Mouse (Mus musculus): ENCODE results near the gene Bax. TPM values are rescaled to one million over a fixed set of nuclear protein-coding genes. Genes with fewer than 3 reads are reported as not detected.
A peak's percentile ranks its signal among the peaks of the same experiment; 100 is the strongest.

Bax gene
- polyA plus RNA-seq, 1 experiment from 2014 or later = 201 TPM

DNA sequence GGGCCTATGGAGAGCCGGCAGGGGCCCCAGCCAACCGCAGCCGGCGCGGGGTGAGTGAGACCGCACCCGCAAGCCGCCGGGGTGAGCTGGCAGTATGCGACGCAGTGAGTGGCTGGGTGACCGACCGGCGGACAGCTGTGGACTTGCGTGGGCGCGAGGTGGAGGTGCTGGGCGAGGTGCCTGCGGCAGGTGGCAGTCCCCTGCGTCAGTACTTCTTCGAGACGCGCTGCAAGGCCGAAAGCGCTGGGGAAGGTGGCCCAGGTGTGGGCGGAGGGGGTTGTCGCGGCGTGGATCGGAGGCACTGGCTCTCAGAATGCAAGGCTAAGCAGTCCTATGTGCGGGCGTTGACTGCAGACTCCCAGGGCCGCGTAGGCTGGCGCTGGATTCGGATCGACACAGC lies 51.1 kb downstream of the Bax start:
- H3K4me2 ChIP-seq = no peak overlapping the region
- no peak overlapping the region for H3K4me3 ChIP-seq (ENCODE audit: low read depth, low read length)
- no peaks in the 10 kb centered on the region for H3K36me3 ChIP-seq (ENCODE audit: control insufficient read depth, insufficient read depth, low read length)
- peaks cover 4% of the 10 kb centered on the region for H3K4me1 ChIP-seq (ENCODE audit: control insufficient read depth, insufficient read depth, low read length)
- 11% methylated on average over 37 of the region's 37 CpGs for WGBS
- peaks cover 88% of the 10 kb centered on the region for H3K27me3 ChIP-seq (ENCODE audit: control insufficient read depth, insufficient read depth, low read length)
- DNase-seq (ENCODE audit: low spot score, missing footprints) (no peak), ATAC-seq (ENCODE audit: low FRiP score) (no peak)
- no peak overlapping the region for H3K9ac ChIP-seq (ENCODE audit: low read length)
- H3K27ac ChIP-seq (ENCODE audit: low read depth, low read length) = no peak overlapping the region
- H3K9me3 ChIP-seq (ENCODE audit: control insufficient read depth, low read length) = no peaks in the 10 kb centered on the region

DNA sequence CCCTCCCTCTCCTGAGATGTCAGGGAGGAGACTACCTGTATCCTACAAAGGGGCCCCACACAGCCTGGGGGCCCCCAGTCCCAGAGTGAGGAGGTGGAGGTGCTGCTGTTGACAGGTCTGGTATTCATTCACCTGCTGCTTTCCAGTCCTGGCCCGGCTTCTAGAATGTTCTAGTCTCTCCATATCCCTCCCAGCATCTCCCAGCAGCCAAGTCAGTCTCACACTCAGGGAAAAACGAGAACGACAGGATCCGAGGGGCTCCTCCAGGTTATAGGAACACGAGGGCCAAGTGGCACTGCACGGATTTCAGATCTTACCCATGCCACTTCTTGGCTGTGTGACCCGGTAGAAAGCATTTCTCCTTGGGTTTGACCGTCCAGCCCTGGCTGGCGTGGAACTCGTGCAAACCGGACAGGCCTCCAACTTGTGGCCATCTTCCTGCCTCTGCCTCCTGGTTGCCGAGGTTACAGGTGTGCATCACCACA lies 51.9 kb downstream of the Bax start:
- no peaks in the 10 kb centered on the region for H3K36me3 ChIP-seq (ENCODE audit: control insufficient read depth, insufficient read depth, low read length)
- WGBS = 40% methylated on average over 12 of the region's 12 CpGs
- no peak overlapping the region for H3K27ac ChIP-seq (ENCODE audit: low read depth, low read length)
- H3K9me3 ChIP-seq (ENCODE audit: control insufficient read depth, low read length) = no peaks in the 10 kb centered on the region
- H3K4me2 ChIP-seq = no peak overlapping the region
- ATAC-seq (ENCODE audit: low FRiP score) (no peak), DNase-seq (ENCODE audit: low spot score, missing footprints) (peak; percentile 88)
- H3K4me1 ChIP-seq (ENCODE audit: control insufficient read depth, insufficient read depth, low read length) = peaks cover 4% of the 10 kb centered on the region
- H3K27me3 ChIP-seq (ENCODE audit: control insufficient read depth, insufficient read depth, low read length) = peaks cover 82% of the 10 kb centered on the region
- H3K9ac ChIP-seq (ENCODE audit: low read length) = no peak overlapping the region
- H3K4me3 ChIP-seq (ENCODE audit: low read depth, low read length) = no peak overlapping the region

DNA sequence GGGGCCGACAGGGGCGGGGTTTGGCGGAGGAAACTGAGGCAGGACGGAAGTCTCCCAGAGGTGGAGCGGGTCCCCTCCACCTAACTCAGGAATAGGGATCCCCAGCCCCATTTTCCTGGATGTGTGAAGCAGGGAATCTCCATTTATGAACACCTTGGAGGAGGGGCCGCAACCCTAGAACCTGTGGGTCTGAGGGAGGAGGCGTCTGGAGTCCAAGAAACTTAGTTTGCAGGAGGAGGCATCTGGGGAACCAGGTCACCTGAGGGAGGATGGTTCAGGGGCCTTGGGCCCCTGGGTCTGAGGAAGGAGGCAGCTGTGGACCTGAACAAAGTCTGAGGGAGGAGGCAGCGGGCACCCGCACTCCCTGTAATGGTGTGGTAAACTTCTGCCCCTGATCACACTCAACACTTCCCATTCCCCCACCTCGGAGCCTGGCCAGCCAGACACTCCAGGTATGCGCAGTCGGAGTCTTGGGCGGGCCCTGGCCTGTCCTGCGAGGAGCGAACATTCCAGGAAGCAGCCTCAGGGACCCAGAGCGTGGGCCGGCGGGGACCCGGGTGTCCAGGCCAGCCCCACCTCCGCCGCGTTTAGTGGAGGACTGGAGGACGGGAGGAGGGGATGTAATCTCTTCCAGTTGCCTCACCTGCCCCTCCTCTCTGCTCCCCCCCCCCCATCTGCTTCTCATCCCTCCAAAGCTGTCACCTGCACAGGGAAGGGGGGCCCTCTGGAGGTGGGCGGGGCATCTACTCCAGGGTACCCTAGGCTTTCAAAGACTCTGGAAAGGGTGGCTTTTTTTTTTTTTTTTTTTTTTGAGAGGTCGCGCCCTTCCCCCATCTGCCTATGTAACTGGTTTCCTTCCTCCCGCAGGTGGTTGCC lies 52.6 kb downstream of the Bax start:
- Histone ChIP-seq H3K4me2 (peak overlapping the region; percentile 60), H3K27ac (ENCODE audit: low read depth, low read length) (no peak overlapping the region), H3K9me3 (ENCODE audit: control insufficient read depth, low read length) (no peaks in the 10 kb centered on the region), H3K9ac (ENCODE audit: low read length) (peak overlapping the region; percentile 22), H3K36me3 (ENCODE audit: control insufficient read depth, insufficient read depth, low read length) (no peaks in the 10 kb centered on the region), H3K4me1 (ENCODE audit: control insufficient read depth, insufficient read depth, low read length) (peaks cover 4% of the 10 kb centered on the region), H3K4me3 (ENCODE audit: low read depth, low read length) (peak overlapping the region; percentile 42), H3K27me3 (ENCODE audit: control insufficient read depth, insufficient read depth, low read length) (peaks cover 82% of the 10 kb centered on the region)
- 2% methylated on average over 27 of the region's 27 CpGs for WGBS
- ATAC-seq (ENCODE audit: low FRiP score) (no peak; the same call in 1 of the 2 replicates), DNase-seq (ENCODE audit: low spot score, missing footprints) (no peak)

DNA sequence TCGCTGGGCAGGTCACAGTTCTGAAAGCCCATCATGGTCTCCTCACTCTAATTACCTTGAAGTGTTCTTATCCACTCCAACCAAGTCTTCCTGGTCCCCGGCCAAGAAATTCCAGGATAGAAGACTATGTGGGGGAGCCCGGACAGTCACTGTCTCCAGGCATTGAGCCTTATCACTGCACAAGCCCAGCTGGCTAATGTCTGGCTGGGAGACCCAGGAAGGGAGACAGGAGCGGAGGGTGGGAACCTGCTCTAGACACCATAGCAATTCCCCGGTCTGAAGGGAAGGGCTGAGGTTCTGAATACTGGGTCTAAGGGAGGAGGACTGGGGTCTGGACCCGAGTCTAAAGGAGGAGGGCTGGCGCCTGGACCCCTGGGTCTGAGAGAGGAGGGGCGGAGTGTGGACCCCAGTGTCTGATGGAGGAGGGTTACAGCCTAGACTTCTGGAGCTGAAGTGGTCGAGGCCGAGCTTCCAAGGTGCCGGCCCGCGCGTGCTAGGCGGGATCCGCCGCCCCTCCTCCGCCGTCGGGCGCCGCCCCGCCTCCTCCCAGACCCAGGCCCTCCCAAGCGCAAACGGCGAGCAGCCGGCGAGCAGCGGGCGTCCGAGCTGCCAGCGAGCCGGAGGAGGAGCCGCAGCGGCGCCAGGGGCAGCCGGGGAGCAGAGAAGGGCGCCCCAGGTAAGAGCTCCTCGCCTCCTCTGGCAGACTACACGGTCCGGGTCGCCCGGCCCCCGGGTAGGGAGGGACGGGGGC lies 53.4 kb downstream of the Bax start, which contains the start of gene Ntf5:
Gene Ntf5 (plus strand): TSS at position 583 of the 751 bp plus-strand sequence.
- Histone ChIP-seq H3K27me3 (ENCODE audit: control insufficient read depth, insufficient read depth, low read length) (peaks cover 82% of the 10 kb centered on the region), H3K4me3 (ENCODE audit: low read depth, low read length) (peak within 1 kb of the TSS; percentile 42), H3K27ac (ENCODE audit: low read depth, low read length) (no peak within 1 kb of the TSS), H3K36me3 (ENCODE audit: control insufficient read depth, insufficient read depth, low read length) (no peaks in the 10 kb centered on the region), H3K4me2 (peak within 1 kb of the TSS; percentile 60), H3K9me3 (ENCODE audit: control insufficient read depth, low read length) (no peaks in the 10 kb centered on the region), H3K4me1 (ENCODE audit: control insufficient read depth, insufficient read depth, low read length) (peaks cover 4% of the 10 kb centered on the region), H3K9ac (ENCODE audit: low read length) (peak within 1 kb of the TSS; percentile 22)
- peak; percentile 64 for ATAC-seq (ENCODE audit: low FRiP score)
- 3% methylated on average over 33 of the region's 45 CpGs for WGBS
- DNase-seq (ENCODE audit: low spot score, missing footprints) = peak; percentile 90

DNA sequence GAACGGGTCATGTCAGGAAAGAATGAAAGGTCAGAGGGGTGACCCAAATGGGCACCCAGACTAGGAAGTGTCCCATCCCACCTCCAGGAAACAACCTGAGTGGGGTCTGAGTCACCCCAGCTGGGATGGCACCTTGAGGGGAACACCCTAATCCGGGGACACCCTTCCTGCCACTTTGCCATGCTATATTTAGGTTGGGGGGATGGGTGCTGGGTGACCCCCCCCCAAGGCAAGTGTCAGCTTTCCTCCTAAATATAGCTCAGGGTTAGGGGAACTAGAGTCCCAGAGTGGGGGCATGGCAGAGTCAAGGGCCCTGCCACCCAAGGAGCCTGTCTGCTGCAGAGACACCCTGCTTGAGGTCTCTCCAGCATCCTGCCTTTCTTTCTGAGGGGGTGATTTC lies 54.3 kb downstream of the Bax start:
- Histone ChIP-seq H3K36me3 (ENCODE audit: control insufficient read depth, insufficient read depth, low read length) (no peaks in the 10 kb centered on the region), H3K27me3 (ENCODE audit: control insufficient read depth, insufficient read depth, low read length) (peaks cover 83% of the 10 kb centered on the region), H3K9me3 (ENCODE audit: control insufficient read depth, low read length) (no peaks in the 10 kb centered on the region), H3K4me2 (no peak overlapping the region), H3K27ac (ENCODE audit: low read depth, low read length) (no peak overlapping the region), H3K9ac (ENCODE audit: low read length) (no peak overlapping the region), H3K4me3 (ENCODE audit: low read depth, low read length) (no peak overlapping the region), H3K4me1 (ENCODE audit: control insufficient read depth, insufficient read depth, low read length) (peaks cover 4% of the 10 kb centered on the region)
- DNase-seq (ENCODE audit: low spot score, missing footprints) (peak; percentile 82), ATAC-seq (ENCODE audit: low FRiP score) (no peak)
- 91% methylated on average over 2 of the region's 2 CpGs for WGBS

Small RNA genes lying within 50 kb of the gene (microRNA-seq; reads per million reads assigned to microRNA genes)
- 0.76 reads per million for gene Gm22133

Other genes starting within 250 kb of the Bax start
- 0.81 and 0.97 TPM in 2 replicates for gene Cd37, start 227.8 kb downstream of the Bax start, polyA plus RNA-seq (2014; fragmentation: Nextera tagmentation; extraction: Ambion mirVana)
- not detected in 2 replicates for gene Slc6a16, start 225.8 kb downstream of the Bax start, polyA plus RNA-seq (2014; fragmentation: Nextera tagmentation; extraction: Ambion mirVana)
- gene Slc6a21, start 189.4 kb downstream of the Bax start, polyA plus RNA-seq (2014; fragmentation: Nextera tagmentation; extraction: Ambion mirVana) = not detected in 2 replicates
- 4.4 and 6.1 TPM in 2 replicates for gene Trpm4, start 133.1 kb downstream of the Bax start, polyA plus RNA-seq (2014; fragmentation: Nextera tagmentation; extraction: Ambion mirVana)
- gene Hrc, start 131.6 kb downstream of the Bax start, polyA plus RNA-seq (2014; fragmentation: Nextera tagmentation; extraction: Ambion mirVana) = 0.11 and 0.19 TPM in 2 replicates
- 7.7 and 8.1 TPM in 2 replicates for gene Ppfia3, start 99.9 kb downstream of the Bax start, polyA plus RNA-seq (2014; fragmentation: Nextera tagmentation; extraction: Ambion mirVana)
- gene Lin7b, start 96.3 kb downstream of the Bax start, polyA plus RNA-seq (2014; fragmentation: Nextera tagmentation; extraction: Ambion mirVana) = 0.75 and 1.2 TPM in 2 replicates
- 62.0 and 70.9 TPM in 2 replicates for gene Snrnp70, start 71.2 kb downstream of the Bax start, polyA plus RNA-seq (2014; fragmentation: Nextera tagmentation; extraction: Ambion mirVana)
- gene Kcna7, start 61.2 kb downstream of the Bax start, polyA plus RNA-seq (2014; fragmentation: Nextera tagmentation; extraction: Ambion mirVana) = not detected in 2 replicates
- 0.23 and 0.44 TPM in 2 replicates for gene Ntf5, start 53.2 kb downstream of the Bax start, polyA plus RNA-seq (2014; fragmentation: Nextera tagmentation; extraction: Ambion mirVana)
- not detected in 2 replicates for gene Lhb, start 46.1 kb downstream of the Bax start, polyA plus RNA-seq (2014; fragmentation: Nextera tagmentation; extraction: Ambion mirVana)
- 26.5 and 26.8 TPM in 2 replicates for gene Gys1, start 32.1 kb downstream of the Bax start, polyA plus RNA-seq (2014; fragmentation: Nextera tagmentation; extraction: Ambion mirVana)
- 168 and 171 TPM in 2 replicates for gene Ruvbl2, start 28.8 kb downstream of the Bax start, polyA plus RNA-seq (2014; fragmentation: Nextera tagmentation; extraction: Ambion mirVana)
- gene Ftl1, start 7.0 kb downstream of the Bax start, polyA plus RNA-seq (2014; fragmentation: Nextera tagmentation; extraction: Ambion mirVana) = 5,242 and 5,528 TPM in 2 replicates
- 0.15 TPM in 1 of 2 replicates, not detected in the other for gene Tulp2, start 15.0 kb upstream of the Bax start, polyA plus RNA-seq (2014; fragmentation: Nextera tagmentation; extraction: Ambion mirVana)
- not detected in 2 replicates for gene Gm45808, start 19.9 kb upstream of the Bax start, polyA plus RNA-seq (2014; fragmentation: Nextera tagmentation; extraction: Ambion mirVana)
- gene Dhdh, start 21.9 kb upstream of the Bax start, polyA plus RNA-seq (2014; fragmentation: Nextera tagmentation; extraction: Ambion mirVana) = 3.2 and 3.9 TPM in 2 replicates
- 83.7 and 84.8 TPM in 2 replicates for gene Nucb1, start 43.5 kb upstream of the Bax start, polyA plus RNA-seq (2014; fragmentation: Nextera tagmentation; extraction: Ambion mirVana)
- gene Ppp1r15a, start 59.4 kb upstream of the Bax start, polyA plus RNA-seq (2014; fragmentation: Nextera tagmentation; extraction: Ambion mirVana) = 16.3 and 17.1 TPM in 2 replicates
- gene Plekha4, start 59.4 kb upstream of the Bax start, polyA plus RNA-seq (2014; fragmentation: Nextera tagmentation; extraction: Ambion mirVana) = 0.08 and 0.26 TPM in 2 replicates
- 0.10 and 0.12 TPM in 2 replicates for gene Hsd17b14, start 88.0 kb upstream of the Bax start, polyA plus RNA-seq (2014; fragmentation: Nextera tagmentation; extraction: Ambion mirVana)
- gene Bcat2, start 103.3 kb upstream of the Bax start, polyA plus RNA-seq (2014; fragmentation: Nextera tagmentation; extraction: Ambion mirVana) = 22.5 and 24.7 TPM in 2 replicates
- not detected in 2 replicates for gene Fgf21, start 148.6 kb upstream of the Bax start, polyA plus RNA-seq (2014; fragmentation: Nextera tagmentation; extraction: Ambion mirVana)
- not detected in 2 replicates for gene Fut1, start 150.4 kb upstream of the Bax start, polyA plus RNA-seq (2014; fragmentation: Nextera tagmentation; extraction: Ambion mirVana)
- 0.10 and 0.29 TPM in 2 replicates for gene Izumo1, start 154.9 kb upstream of the Bax start, polyA plus RNA-seq (2014; fragmentation: Nextera tagmentation; extraction: Ambion mirVana)
- gene Rasip1, start 160.6 kb upstream of the Bax start, polyA plus RNA-seq (2014; fragmentation: Nextera tagmentation; extraction: Ambion mirVana) = 4.0 and 4.7 TPM in 2 replicates
- 1.8 and 2.1 TPM in 2 replicates for gene Mamstr, start 173.1 kb upstream of the Bax start, polyA plus RNA-seq (2014; fragmentation: Nextera tagmentation; extraction: Ambion mirVana)
- not detected in 2 replicates for gene Fut2, start 199.5 kb upstream of the Bax start, polyA plus RNA-seq (2014; fragmentation: Nextera tagmentation; extraction: Ambion mirVana)
- 0.21 TPM in 1 of 2 replicates, not detected in the other for gene Ntn5, start 217.1 kb upstream of the Bax start, polyA plus RNA-seq (2014; fragmentation: Nextera tagmentation; extraction: Ambion mirVana)
- 0.19 and 0.36 TPM in 2 replicates for gene Sec1, start 227.5 kb upstream of the Bax start, polyA plus RNA-seq (2014; fragmentation: Nextera tagmentation; extraction: Ambion mirVana)
- 3.3 and 6.3 TPM in 2 replicates for gene Car11, start 232.9 kb upstream of the Bax start, polyA plus RNA-seq (2014; fragmentation: Nextera tagmentation; extraction: Ambion mirVana)
- 2.2 and 3.5 TPM in 2 replicates for gene Dbp, start 238.2 kb upstream of the Bax start, polyA plus RNA-seq (2014; fragmentation: Nextera tagmentation; extraction: Ambion mirVana)
- gene Rpl18, start 248.6 kb upstream of the Bax start, polyA plus RNA-seq (2014; fragmentation: Nextera tagmentation; extraction: Ambion mirVana) = 878 and 933 TPM in 2 replicates

Measured in midbrain, embryonic 11.5 days (tissue).